Mouse (Mus musculus): ENCODE results near the gene Cdca8. TPM values are rescaled to one million over a fixed set of nuclear protein-coding genes. Genes with fewer than 3 reads are reported as not detected.

Gene Cdca8
- 19.8 and 29.5 TPM in 2 replicates for polyA plus RNA-seq (2015; fragmentation: Nextera tagmentation; extraction: Ambion mirVana)

GRCm38 (mm10) chr4:124939211-124939610 lies at the start of gene Cdca8:
Gene Cdca8 (minus strand): TSS chr4:124939311.

GRCm38 (mm10) chr4:124985671-124986602 lies 46.8 kb upstream of the Cdca8 start, which contains the start of gene Rspo1:
Gene Rspo1 (plus strand): TSS chr4:124986430.

GRCm38 (mm10) chr4:124936613-124937471 lies 2.3 kb downstream of the Cdca8 start, which contains the start of gene 9930104L06Rik:
Gene 9930104L06Rik (plus strand): TSS chr4:124937048.

DNA sequence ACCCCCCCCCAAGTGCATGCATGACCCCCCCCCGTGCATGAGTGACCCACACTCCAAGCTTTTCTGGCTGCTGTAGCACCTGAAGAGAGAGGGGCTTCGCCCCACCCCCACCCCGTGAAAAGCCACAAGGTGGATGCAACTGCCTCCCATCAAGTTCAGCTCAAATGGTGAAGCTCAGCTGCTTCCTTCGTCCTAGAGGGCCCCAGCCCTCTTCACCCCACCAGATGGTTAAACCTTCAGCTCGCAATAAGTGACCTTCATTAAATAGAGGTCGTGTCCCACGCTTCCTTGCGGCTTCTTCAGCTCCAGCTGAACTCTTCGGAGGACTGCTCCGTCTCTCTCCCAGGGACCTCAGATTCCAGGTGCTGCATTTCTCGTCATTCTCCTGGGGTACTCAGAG lies 58.5 kb downstream of the Cdca8 start, which contains the start of gene Epha10:
Gene Epha10, plus strand, starts transcription at position 301 of the 400 bp plus-strand sequence.

Other genes with a start within 250 kb of the Cdca8 start
- 47.4 and 55.6 TPM in 2 replicates for gene Utp11, start 245.7 kb downstream of the Cdca8 start, polyA plus RNA-seq (2015; fragmentation: Nextera tagmentation; extraction: Ambion mirVana)
- 12.1 and 14.2 TPM in 2 replicates for gene Fhl3, start 238.6 kb downstream of the Cdca8 start, polyA plus RNA-seq (2015; fragmentation: Nextera tagmentation; extraction: Ambion mirVana)
- gene Sf3a3, start 224.5 kb downstream of the Cdca8 start, polyA plus RNA-seq (2015; fragmentation: Nextera tagmentation; extraction: Ambion mirVana) = 65.8 and 73.5 TPM in 2 replicates
- 9.1 and 12.3 TPM in 2 replicates for gene Inpp5b, start 197.5 kb downstream of the Cdca8 start, polyA plus RNA-seq (2015; fragmentation: Nextera tagmentation; extraction: Ambion mirVana)
- gene Mtf1, start 137.2 kb downstream of the Cdca8 start, polyA plus RNA-seq (2015; fragmentation: Nextera tagmentation; extraction: Ambion mirVana) = 10.1 and 11.6 TPM in 2 replicates
- gene Yrdc, start 88.6 kb downstream of the Cdca8 start, polyA plus RNA-seq (2015; fragmentation: Nextera tagmentation; extraction: Ambion mirVana) = 23.5 and 27.8 TPM in 2 replicates
- 66.9 and 78.5 TPM in 2 replicates for gene 1110065P20Rik, start 88.1 kb downstream of the Cdca8 start, polyA plus RNA-seq (2015; fragmentation: Nextera tagmentation; extraction: Ambion mirVana)
- gene Maneal, start 77.1 kb downstream of the Cdca8 start, polyA plus RNA-seq (2015; fragmentation: Nextera tagmentation; extraction: Ambion mirVana) = 0.06 and 0.17 TPM in 2 replicates
- not detected in 2 replicates for gene Epha10, start 58.4 kb downstream of the Cdca8 start, polyA plus RNA-seq (2015; fragmentation: Nextera tagmentation; extraction: Ambion mirVana)
- 7.6 and 7.9 TPM in 2 replicates for gene 9930104L06Rik, start 2.3 kb downstream of the Cdca8 start, polyA plus RNA-seq (2015; fragmentation: Nextera tagmentation; extraction: Ambion mirVana)
- gene Rspo1, start 47.1 kb upstream of the Cdca8 start, polyA plus RNA-seq (2015; fragmentation: Nextera tagmentation; extraction: Ambion mirVana) = 10.9 and 11.9 TPM in 2 replicates
- 45.0 and 46.7 TPM in 2 replicates for gene Gnl2, start 77.3 kb upstream of the Cdca8 start, polyA plus RNA-seq (2015; fragmentation: Nextera tagmentation; extraction: Ambion mirVana)
- gene Dnali1, start 126.4 kb upstream of the Cdca8 start, polyA plus RNA-seq (2015; fragmentation: Nextera tagmentation; extraction: Ambion mirVana) = 0.07 TPM in 1 of 2 replicates, not detected in the other
- 12.5 and 14.9 TPM in 2 replicates for gene Snip1, start 127.4 kb upstream of the Cdca8 start, polyA plus RNA-seq (2015; fragmentation: Nextera tagmentation; extraction: Ambion mirVana)
- 23.1 and 28.3 TPM in 2 replicates for gene Meaf6, start 145.8 kb upstream of the Cdca8 start, polyA plus RNA-seq (2015; fragmentation: Nextera tagmentation; extraction: Ambion mirVana)
- gene Zc3h12a, start 188.5 kb upstream of the Cdca8 start, polyA plus RNA-seq (2015; fragmentation: Nextera tagmentation; extraction: Ambion mirVana) = 1.6 and 1.7 TPM in 2 replicates

Measured in urinary bladder, postnatal 0 days (tissue).